Mouse (Mus musculus): ENCODE results near the gene Ctsr. TPM values are rescaled to one million over a fixed set of nuclear protein-coding genes. Genes with fewer than 3 reads are reported as not detected.
"Not testable (repeated sequence)": the region's sequence is repeated elsewhere in the genome, so short reads cannot be mapped to it uniquely, and the experiment has no call there.

Gene Ctsr
- not detected for total RNA-seq (2021)

DNA sequence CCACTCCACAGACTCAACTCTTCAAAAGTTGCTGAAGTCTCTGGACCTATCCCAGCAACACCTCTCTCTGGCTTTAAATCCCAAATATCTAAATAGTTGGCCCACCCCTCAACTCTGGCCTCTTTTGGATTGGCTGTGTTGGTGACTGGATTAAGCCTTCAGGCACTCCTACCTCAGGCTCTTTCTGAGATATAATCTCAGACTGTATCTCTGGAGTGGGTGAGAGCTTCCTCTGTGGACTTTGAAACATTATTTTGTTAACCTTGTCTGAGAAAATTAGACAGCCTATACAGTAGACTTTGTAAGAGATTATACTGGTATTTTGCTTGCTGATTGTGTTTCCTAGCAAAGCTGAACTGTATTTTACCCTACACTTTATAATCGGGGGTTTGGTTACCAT, at the start of gene Ctsr:
Ctsr (minus strand) TSS at position 101 of the 400 bp plus-strand sequence.
- intact Hi-C loops (cut with DNase I), result no loop called here
- no peak for DNase-seq (ENCODE audit: low spot score in 2 of 2)

DNA sequence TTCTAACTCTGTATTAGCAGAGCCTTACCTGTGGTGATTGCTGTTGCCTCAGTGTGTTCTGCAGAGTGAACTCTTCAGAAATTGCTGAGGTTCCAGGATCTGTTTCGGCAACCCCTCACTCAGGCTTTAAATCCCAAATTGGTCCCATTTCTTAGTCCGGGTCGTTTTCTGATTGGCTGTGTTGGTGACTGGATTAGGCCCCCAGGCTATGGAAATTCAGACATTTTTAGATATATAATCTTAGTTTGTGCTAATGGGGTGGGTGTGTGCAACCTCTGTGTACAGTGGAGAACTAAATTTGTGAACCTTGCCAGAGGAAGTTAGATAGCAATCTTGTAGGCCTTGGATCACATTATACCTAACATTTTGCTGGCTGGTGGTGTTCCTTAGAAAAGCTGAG, 39.3 kb upstream of the Ctsr start, which contains the start of gene Cts6:
Cts6 (minus strand) TSS at position 101 of the 400 bp plus-strand sequence.
- no peak for DNase-seq (ENCODE audit: low spot score in 2 of 2)
- intact Hi-C loops (cut with DNase I), result no loop called here

DNA sequence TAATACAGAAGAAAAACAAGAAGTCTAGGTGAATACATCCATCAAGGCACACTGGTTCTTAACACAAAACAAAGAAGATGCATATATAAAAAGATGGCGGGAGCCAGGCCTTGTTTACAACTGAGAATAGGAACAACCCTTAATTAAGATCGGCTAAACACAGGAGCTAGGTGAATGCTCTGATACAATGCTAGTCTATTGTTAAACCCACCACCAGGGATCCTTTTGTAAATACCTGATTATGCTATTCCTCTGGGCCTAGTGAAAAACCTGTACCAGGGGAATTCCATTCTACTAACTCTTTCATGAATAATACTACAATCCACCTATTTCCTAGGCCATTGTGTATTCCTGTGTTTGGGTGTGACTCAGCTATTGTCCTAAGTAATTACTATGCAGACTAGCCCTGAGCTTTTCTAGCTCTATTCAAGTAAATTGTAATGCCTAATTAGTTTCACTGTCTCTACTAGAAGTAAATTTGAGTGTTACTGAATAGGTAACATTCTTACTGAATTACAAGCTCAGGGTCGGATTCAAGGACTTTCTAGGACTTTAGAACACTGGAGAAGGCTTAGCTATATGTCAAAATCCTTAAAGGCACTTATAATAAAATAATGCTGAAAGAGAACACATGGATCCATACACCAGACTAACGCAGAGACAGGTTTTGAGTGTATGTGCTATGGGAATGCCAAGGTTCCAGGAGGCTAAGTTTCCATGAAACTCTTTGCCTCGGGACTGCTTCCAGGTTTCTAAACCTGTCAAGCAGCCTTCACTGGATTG, 21.3 kb upstream of the Ctsr start:
- DNase-seq (ENCODE audit: low spot score in 2 of 2); intact Hi-C loops (cut with DNase I): not testable (repeated sequence)

DNA sequence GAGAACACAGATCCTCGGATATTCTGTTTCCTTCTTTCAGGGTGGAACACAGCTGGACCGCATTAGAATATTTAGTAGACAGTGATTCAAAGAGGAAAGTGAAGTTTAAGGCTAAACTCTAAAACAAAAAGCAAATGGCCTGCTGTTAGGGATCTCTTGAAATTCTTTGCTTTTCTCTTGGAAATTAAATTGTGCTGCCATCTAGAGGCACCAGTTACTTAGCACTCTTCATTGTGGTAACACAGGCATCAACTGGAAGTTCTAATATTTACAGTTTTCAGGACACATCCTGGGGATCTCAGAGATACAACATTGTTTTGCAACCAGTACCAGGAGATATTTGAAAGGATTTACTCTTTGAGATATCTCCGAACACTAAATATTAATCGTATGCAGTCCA, 566 bp upstream of the Ctsr start:
- intact Hi-C loops (cut with DNase I), result no loop called here
- no peak for DNase-seq (ENCODE audit: low spot score in 2 of 2)

Other genes with a start within 250 kb of the Ctsr start
- not detected for gene Gm49393, start 228.7 kb downstream of the Ctsr start, total RNA-seq (2021)
- under 1 TPM in 1 of 2 experiments, not detected in 1; 0.99 TPM for gene Gm49391, start 227.7 kb downstream of the Ctsr start, total RNA-seq (2021)
- gene Ctla2a, start 227.6 kb downstream of the Ctsr start, total RNA-seq (2021), result 10 to 100 TPM; 22.0 to 22.9 TPM
- gene Tpbpa, start 222.3 kb downstream of the Ctsr start, total RNA-seq (2021), result not detected
- not detected for gene Ctsj, start 158.3 kb downstream of the Ctsr start, total RNA-seq (2021)
- gene Ctsq, start 123.6 kb downstream of the Ctsr start, total RNA-seq (2021), result not detected
- gene Cts6, start 39.2 kb upstream of the Ctsr start, total RNA-seq (2021), result not detected
- gene Cts8, start 91.1 kb upstream of the Ctsr start, total RNA-seq (2021), result not detected
- not detected for gene Gm49398, start 124.6 kb upstream of the Ctsr start, total RNA-seq (2021)
- not detected for gene Cts7, start 193.9 kb upstream of the Ctsr start, total RNA-seq (2021)

Measured in left cerebral cortex, postnatal 25 days (tissue).